Mouse (Mus musculus) lung, postnatal 0 days (tissue): ENCODE data around the gene Dennd5b.

Source experiments
- CTCF ChIP-seq: IDR thresholded peaks from 2 replicates; pipeline ENCODE4 v1.5.1; 2016; ENCODE audit warnings: antibody characterized with exemption, mild to moderate bottlenecking
- EP300 ChIP-seq: IDR thresholded peaks from 2 replicates; pipeline ENCODE4 v1.6.1; 2016; ENCODE audit warnings: antibody characterized with exemption, mild to moderate bottlenecking, control low read depth

DNA sequence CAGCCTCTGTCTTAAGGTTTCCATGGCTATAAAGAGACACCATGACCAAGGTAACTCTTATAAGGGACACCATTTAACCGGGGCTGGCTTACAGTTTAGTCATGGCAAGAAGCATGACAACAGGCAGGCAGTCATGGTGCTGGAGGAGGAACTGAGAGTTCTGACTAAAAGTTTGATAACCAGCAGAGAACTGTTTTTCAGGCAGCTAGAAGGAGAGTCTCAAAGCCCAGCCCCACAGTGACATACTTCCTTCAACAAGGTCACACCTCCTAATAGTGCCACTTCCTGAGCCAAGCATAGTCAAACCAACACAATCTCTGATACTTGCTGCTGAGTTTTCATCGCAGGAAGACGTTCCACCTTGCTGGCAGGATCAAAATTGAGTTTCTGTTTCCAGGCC, 37.5 kb upstream of the Dennd5b start:
- no peak for TF ChIP-seq CTCF
- no peak for TF ChIP-seq EP300
